Mouse (Mus musculus) frontal cortex, adult 2 months (tissue): ENCODE results near the gene Polr1d. TPM values are rescaled to one million over a fixed set of nuclear protein-coding genes. Genes with fewer than 3 reads are reported as not detected.
A peak's percentile ranks its signal among the peaks of the same experiment; 100 is the strongest.

Experiments used
- DNase-seq, 2 experiments: peaks; one replicate each; pipeline ENCODE4 v3.0.0; 2022; ENCODE audit warnings: low spot score in 1 of 2; ENCODE audit errors: extremely low spot score in 1 of 2
- polyA plus RNA-seq: library from polyadenylated mRNA; depleted of rRNA; stranded (reverse); fragments of >200 nt; gene quantifications from 2 replicates; pipeline ENCODE4 v1.2.3, GENCODE M21; 2012; rRNA removed

Polr1d gene
- 76.4 and 76.5 TPM in 2 replicates for polyA plus RNA-seq

DNA sequence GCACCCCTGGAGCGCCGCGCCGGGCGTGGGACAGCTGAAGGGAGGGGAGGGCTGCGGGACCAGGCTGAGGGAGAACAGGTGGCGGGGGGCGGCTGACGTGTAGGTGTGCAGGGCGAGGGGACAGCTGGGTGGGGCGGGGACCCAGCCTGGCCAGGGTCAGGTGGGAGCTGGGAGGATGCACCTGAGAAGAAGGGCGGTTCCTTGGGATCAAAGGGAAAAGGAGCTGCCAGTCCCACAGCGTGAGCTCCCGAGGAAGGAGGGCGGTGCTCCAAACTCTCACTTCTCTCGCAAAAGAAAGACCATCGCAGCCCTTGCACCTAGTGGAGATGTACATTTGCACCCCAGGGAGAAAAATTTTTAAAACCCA, at the start of gene Polr1d:
TSS of gene Polr1d (plus strand) at position 252 of the 367 bp plus-strand sequence.
- DNase-seq: no peak

GRCm38 (mm10) chr5:147031281-147031680, 45.6 kb upstream of the Polr1d start:
- no peak for DNase-seq

DNA sequence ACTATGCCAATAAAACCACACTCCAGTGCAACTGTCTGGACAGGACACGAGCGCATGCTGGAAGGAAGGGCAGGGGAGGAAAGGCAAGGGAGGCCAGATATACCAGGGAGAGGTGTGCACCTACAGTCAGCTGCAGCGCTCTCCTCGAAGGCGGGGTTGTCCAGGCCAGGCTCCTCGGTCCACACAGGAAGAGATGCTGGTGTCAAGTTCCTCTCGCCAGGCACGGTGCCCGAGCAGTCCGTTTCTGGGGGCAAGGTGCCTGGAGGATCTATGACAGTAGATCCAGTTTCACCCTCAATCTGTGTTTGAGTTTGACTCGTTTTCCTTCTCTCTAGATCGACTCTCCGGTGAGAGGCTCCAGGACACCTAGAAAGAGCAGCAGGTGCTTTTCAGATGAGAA, 43.7 kb upstream of the Polr1d start:
- no peak for DNase-seq

DNA sequence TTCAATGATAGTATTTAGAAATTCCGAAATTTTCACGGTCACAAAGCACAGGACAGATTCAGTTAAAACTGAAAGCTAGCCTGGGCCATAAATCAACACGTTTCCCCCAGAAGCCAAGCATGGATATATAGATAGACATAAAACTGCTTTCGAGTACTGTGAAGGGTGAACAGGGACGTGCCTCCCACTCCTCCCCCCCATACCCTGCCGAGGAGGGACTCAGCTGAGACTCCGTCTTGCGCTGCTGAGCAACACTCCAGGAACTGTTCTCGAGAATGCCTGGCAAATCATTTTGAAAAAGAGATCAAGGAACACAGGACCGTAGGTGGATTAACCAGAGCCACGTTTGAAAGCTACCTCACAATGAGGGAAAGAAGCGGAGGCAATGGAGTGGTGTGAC, 42.6 kb upstream of the Polr1d start:
- no peak for DNase-seq

DNA sequence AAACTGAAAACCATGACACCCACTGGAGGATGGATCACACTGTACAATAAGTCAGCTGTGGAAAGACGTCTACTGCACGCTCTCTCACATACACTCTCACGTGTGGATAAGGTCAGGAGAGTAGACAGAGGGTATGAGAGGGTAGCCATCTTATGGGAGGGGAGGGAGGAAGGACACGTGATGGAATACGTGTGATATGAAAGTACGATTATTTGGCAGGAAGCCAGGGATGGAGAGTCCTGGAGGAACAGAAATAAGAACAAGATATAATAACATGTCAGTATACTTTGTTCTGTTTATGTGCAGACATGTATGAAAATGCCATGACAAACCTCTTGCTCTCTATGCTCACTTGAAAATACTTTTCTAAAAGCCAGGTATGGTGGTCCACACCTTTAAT, 41.5 kb upstream of the Polr1d start:
- no peak for DNase-seq

GRCm38 (mm10) chr5:147036028-147036427, 40.8 kb upstream of the Polr1d start:
- DNase-seq: no peak

GRCm38 (mm10) chr5:147036661-147037060, 40.2 kb upstream of the Polr1d start:
- no peak for DNase-seq

GRCm38 (mm10) chr5:147037601-147038000, 39.2 kb upstream of the Polr1d start:
- DNase-seq: no peak

DNA sequence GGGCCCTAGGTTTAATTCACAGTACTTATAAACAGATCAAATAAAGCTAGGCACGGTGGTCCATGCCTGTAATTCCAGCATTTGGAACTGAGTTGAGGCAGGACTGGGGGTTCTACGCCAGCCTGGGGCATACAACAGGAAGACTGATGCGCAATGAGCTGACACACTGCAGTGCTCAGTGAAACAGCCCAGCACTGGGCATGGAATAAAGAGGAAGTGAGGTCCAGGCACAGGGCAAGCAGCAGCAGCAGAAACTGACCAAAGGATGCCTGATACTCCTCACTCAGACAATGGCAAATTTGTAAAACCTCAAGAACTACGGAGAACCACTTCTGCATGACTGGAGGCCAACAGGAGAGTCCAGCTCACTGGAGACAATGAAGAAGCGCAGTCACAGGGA, 37.5 kb upstream of the Polr1d start:
- DNase-seq: no peak

DNA sequence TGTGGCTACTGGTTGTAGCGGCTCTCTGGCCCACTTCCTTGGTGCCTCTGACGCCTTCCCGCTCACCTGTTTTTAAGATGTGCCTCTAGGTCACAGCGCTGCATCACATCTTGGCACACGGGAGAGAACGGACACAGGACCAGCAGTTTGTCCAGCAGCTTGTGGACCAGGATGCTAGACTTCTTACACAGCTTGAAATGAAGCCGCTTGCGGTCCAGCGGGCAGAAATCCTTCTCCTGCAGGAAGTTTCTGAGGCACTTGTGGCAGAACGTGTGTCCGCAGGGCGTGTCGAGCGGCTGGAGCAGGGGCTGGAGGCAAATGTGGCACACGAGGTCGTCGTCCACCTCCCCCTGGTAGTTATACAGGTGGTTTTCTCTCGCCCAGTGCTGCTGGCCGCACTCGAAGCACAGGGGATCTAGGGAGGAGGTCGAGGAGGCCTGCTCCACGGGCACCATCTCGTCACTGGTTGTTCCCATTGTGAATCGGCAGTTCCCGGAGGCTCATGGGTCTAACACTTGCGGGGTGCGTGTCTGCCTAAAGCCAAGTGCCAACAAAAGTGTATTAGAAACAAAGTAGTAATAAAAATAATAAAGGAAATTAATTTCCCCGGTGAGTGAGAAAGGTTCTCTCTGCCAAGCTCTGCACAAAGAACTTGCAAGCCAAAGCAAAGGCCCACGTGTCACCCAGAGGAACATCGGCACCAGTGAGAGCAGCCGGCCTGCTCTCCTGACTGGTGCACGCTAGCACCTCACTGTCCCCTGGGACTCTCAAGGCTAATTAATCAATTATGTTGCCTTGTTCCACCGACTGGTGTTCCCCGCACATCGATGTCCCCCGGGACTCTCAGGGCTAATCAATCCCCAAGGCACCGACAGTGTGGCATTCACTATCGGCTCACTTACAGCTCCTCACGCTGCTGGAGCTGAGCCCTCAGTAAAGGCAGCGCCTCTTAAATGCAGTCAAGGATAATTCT, 34.6 kb upstream of the Polr1d start:
- no peak for DNase-seq

DNA sequence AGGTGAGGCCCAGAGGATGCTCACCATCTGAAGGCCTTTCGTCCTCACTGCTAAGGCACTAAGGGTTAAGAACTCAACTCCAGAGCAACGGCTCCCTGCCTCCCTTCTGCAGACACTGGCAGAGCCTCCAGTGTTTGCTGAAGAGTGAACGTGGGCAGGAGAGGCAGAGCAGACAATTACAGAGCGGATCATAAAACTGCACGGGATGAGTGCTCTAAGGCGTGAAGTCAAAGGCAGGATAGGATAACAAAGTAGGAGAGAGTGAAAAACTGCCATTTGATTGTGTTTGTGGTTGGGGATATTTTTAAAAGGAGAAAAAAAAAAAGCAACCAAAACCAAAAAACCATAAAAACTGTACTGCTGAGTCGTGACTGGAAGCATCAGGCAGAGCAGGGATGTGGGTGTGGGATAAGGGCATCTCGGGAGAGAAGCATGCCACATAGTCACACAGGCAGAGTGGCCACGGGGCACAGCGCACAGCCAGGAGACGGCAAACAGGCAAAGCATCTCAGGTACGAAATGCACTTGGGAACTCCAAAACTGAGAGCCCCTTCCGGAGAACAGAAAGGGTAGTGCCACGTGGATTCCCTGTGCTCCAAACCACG, 33.5 kb upstream of the Polr1d start:
- peak; percentile 33 to 42 for DNase-seq

- DNase-seq: no peak
Observed at GRCm38 (mm10) chr5:147045311-147045710, 31.5 kb upstream of the Polr1d start.

DNA sequence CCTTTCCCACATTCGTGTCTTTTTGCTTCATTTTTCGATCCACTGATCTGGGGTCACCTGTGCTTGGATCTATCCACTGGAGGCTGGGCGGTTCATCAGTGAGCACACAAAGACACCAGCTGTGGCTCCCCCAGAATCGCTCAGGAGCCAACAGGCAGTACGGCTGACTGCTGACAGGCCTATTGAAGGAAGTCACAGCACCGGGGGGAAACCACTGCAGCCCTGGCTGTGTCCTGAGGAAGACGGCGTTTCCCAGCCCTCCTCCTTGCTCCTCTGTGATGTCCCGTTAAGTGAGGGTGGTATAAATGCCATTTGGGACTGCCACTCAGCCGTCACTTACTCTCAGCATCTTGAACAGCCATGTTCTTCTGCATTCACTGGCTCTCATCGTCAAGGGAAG, 30.9 kb upstream of the Polr1d start:
- DNase-seq: no peak

DNA sequence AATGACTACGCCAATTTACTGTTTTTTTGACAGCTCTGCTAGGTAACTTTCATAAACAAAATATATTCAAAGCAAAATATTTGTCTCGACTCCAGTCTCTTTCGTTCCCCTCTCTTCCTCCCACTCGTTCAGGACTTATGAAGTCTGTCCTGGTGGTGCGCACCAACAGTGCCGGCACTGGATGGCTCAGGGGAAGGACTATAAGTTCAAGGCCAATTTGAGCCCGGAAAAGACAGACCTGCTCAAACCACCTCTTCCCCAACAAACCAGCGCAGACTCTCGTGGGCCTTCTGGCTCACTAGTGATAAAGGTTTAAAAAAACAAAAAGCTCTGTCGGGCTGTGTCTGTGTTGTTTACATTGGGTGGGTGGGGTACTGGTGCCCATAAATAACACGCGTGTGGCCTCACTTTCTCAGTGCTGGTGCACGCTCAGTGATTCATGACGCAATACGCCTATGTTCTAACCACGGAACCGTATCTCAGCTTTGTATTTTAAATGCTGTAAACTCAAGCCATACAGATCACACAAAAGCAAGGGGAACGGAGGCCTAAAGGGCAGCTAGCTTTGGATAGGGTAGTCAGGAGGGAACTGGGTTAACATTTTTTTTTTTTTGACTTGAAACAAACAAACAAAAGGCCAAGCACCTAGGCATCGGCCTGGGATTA, 27.2 kb upstream of the Polr1d start:
- DNase-seq: no peak

DNA sequence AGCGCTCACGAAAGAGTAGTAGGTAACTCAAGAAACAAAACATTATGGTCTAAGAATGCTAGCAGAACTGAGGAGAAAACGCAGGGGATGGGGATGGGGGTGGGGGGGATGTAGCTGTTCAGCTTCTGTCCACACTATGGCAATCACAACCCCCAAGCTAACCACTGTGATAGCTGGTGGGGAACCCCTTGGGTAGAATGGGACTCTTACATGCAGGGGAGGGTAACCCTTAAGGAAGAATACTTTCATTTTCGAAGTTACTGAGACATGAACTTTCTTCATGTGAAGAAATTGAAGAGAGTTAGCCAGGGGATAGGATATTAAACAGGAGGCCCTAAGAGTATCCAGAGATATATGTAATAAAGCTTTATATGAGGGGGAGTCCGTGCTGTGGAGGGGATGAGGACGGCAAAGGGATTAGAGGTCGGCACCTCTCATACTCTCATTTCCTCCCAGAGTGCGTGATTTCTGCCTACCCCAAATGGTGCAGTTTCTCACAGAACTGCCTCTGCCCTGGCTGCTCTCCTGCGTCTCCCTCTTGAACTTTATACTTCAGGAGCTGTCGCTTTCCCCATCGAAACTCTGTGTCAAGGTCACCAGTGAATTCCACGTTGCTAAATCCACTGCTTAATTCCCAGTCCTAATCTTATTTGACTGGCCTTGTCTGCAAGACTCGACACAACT, 25.9 kb upstream of the Polr1d start:
- DNase-seq: no peak

DNA sequence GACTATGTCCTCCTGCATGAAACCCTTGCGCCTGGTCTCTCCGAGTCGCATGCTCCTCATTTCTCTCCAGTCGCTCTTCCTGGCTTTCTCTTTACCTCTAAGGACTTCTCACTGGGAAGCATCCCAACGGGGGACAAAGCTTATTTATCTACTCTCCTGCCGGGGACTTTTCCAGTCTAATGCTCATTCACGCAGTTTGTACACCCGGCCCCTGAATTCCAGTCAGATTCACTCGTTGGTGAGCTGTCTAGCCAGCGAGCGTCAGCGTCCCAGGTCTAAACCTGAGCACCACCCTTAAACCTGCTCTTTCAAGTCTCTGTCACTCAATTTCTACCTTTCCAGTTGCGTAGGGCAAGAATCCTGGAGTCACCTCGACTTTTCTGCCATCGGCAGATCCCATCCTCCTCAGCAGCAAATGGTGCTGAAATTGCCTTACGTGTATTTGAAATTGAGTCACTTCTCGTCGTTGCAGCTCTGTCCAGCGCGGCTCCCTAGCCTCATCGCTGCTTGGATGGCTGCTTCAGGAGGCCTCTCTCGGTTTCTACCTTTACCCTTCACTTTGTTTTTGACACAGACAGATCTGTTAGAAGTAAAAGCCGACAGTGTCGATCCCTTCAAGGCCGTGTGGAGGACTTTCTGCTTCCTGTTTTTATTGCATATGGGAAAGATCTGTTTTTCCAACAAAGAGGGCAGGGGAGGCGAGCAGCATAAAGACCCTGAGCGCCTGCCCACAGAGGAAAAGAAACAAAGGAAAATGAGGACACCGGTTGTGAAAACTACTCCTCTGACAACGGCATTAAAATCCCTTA, 25.1 kb upstream of the Polr1d start:
- no peak for DNase-seq

DNA sequence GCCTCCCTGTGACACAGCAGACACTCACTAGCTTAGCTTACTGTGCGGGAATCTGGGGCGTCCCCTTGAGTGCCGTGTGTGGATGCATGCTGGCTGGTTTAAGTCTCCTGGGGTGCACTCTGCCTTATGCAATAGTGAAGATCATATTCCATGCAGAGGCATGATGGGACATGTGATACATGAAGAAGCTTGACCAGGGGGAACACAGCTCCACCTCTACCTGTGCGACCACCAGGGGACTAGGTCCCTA, 24.6 kb upstream of the Polr1d start:
- DNase-seq: no peak

DNA sequence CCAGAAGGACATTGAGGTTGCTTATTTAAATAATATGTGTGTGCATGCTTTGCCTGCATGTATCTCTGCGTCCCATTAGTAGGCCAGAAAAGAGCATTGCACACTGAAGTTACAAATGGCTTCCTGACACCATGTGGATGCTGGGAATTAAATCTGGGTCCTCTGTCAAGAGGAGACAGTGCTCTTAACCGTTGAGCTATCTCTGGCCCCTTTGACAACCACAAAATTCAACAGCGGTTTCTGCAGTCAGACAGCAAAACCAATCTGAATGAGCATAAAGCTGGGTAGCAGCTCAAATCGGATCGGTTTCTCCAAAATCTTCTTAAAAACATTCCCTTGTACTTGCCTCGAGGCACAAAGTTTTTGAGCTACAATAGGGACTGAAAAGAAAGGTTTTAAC, 23.8 kb upstream of the Polr1d start:
- DNase-seq: no peak

GRCm38 (mm10) chr5:147053481-147053880, 23.4 kb upstream of the Polr1d start:
- DNase-seq: no peak

- peak in 1 of 2 experiments; percentile 33 for DNase-seq
Observed at GRCm38 (mm10) chr5:147054328-147054727, 22.5 kb upstream of the Polr1d start.
